Mouse (Mus musculus) v-Abl transformed pro-B cells (cell line): Measurements from ENCODE around the gene Ppp1r12c.

Experiments
- in situ Hi-C, 2 experiments: fragments of 400-800 bp; cut with MboI; formaldehyde crosslinking; loops; one replicate each; pipeline ENCODE4 v1.15.1; 2025; ENCODE audit not compliant: unreplicated experiment in 2 of 2

Gene Ppp1r12c

GRCm38 (mm10) chr7:4521231-4522003 lies 19.9 kb upstream of the Ppp1r12c start:
- in situ Hi-C loops, result loop anchor here (10.0 to 25.0 kb wide), 3 partner anchors 487 to 907 kb away; partner anchors contain the start of genes Mboat7 (in 1 of the 2), Ndufa3 (in 1 of the 2), Oscar (in 1 of the 2) and Tmc4 (in 1 of the 2)

GRCm38 (mm10) chr7:4518487-4518886 lies 17.0 kb upstream of the Ppp1r12c start:
- in situ Hi-C loops, result loop anchor here in 1 of 2 experiments (25.0 kb wide), 1 partner anchor 831 kb away; the partner anchor contains the start of genes Mboat7, Tmc4 and Tsen34

- in situ Hi-C loops, result loop anchor here in 1 of 2 experiments (25.0 kb wide), 1 partner anchor 829 kb away; the partner anchor contains the start of genes Mboat7, Tmc4 and Tsen34
Observed at GRCm38 (mm10) chr7:4516332-4517050, 15.0 kb upstream of the Ppp1r12c start, which contains the start of gene Tnnt1. TSS of gene Tnnt1 (minus strand) at chr7:4516382.

- in situ Hi-C loops, result loop anchor here in 1 of 2 experiments (25.0 kb wide), 1 partner anchor 829 kb away; the partner anchor contains the start of genes Mboat7, Tmc4 and Tsen34
Observed at GRCm38 (mm10) chr7:4515853-4516252, 14.4 kb upstream of the Ppp1r12c start.

- in situ Hi-C loops, result loop anchor here (5.0 to 25.0 kb wide), 3 partner anchors 77 to 902 kb away; partner anchors contain the start of genes Mboat7 (in 1 of the 2), Tmc4 (in 1 of the 2) and Tsen34 (in 1 of the 2)
Observed at GRCm38 (mm10) chr7:4513829-4514712, 12.6 kb upstream of the Ppp1r12c start.

- in situ Hi-C loops, result loop anchor here (5.0 to 25.0 kb wide), 3 partner anchors 76 to 901 kb away; partner anchors contain the start of genes Mboat7 (in 1 of the 2), Tmc4 (in 1 of the 2) and Tsen34 (in 1 of the 2)
Observed at GRCm38 (mm10) chr7:4513236-4513635, 11.8 kb upstream of the Ppp1r12c start.

- in situ Hi-C loops, result loop anchor here (5.0 to 25.0 kb wide), 3 partner anchors 74 to 899 kb away; partner anchors contain the start of genes Mboat7 (in 1 of the 2), Tmc4 (in 1 of the 2) and Tsen34 (in 1 of the 2)
Observed at GRCm38 (mm10) chr7:4511489-4512224, 10.2 kb upstream of the Ppp1r12c start.

- in situ Hi-C loops, result loop anchor here (5.0 to 25.0 kb wide), 4 partner anchors 73 to 898 kb away; partner anchors contain the start of genes Mboat7 (in 1 of the 2), Rps9 (in 1 of the 2), Tmc4 (in 1 of the 2) and Tsen34 (in 1 of the 2)
Observed at GRCm38 (mm10) chr7:4509863-4510608, 8.6 kb upstream of the Ppp1r12c start.

GRCm38 (mm10) chr7:4508739-4509116 lies 7.2 kb upstream of the Ppp1r12c start:
- in situ Hi-C loops, result loop anchor here (10.0 to 25.0 kb wide), 2 partner anchors 804 to 821 kb away; partner anchors contain the start of genes Mboat7 (in 1 of the 2), Rps9 (in 1 of the 2), Tmc4 (in 1 of the 2) and Tsen34 (in 1 of the 2)

GRCm38 (mm10) chr7:4508062-4508738 lies 6.7 kb upstream of the Ppp1r12c start:
- in situ Hi-C loops, result loop anchor here (10.0 to 25.0 kb wide), 2 partner anchors 803 to 821 kb away; partner anchors contain the start of genes Mboat7 (in 1 of the 2), Rps9 (in 1 of the 2), Tmc4 (in 1 of the 2) and Tsen34 (in 1 of the 2)

- in situ Hi-C loops, result loop anchor here (10.0 to 25.0 kb wide), 2 partner anchors 802 to 820 kb away; partner anchors contain the start of genes Mboat7 (in 1 of the 2), Rps9 (in 1 of the 2), Tmc4 (in 1 of the 2) and Tsen34 (in 1 of the 2)
Observed at GRCm38 (mm10) chr7:4507220-4507619, 5.7 kb upstream of the Ppp1r12c start.

- in situ Hi-C loops, result loop anchor here (10.0 to 25.0 kb wide), 2 partner anchors 800 to 818 kb away; partner anchors contain the start of genes Mboat7 (in 1 of the 2), Rps9 (in 1 of the 2), Tmc4 (in 1 of the 2) and Tsen34 (in 1 of the 2)
Observed at GRCm38 (mm10) chr7:4504646-4505435, 3.4 kb upstream of the Ppp1r12c start.

GRCm38 (mm10) chr7:4503858-4504257 lies 2.4 kb upstream of the Ppp1r12c start:
- in situ Hi-C loops, result loop anchor here (10.0 to 25.0 kb wide), 2 partner anchors 799 to 817 kb away; partner anchors contain the start of genes Mboat7 (in 1 of the 2), Rps9 (in 1 of the 2), Tmc4 (in 1 of the 2) and Tsen34 (in 1 of the 2)

GRCm38 (mm10) chr7:4503100-4503499 lies 1.6 kb upstream of the Ppp1r12c start:
- in situ Hi-C loops, result loop anchor here (10.0 to 25.0 kb wide), 2 partner anchors 798 to 816 kb away; partner anchors contain the start of genes Mboat7 (in 1 of the 2), Rps9 (in 1 of the 2), Tmc4 (in 1 of the 2) and Tsen34 (in 1 of the 2)

- in situ Hi-C loops, result loop anchor here (10.0 to 25.0 kb wide), 2 partner anchors 798 to 815 kb away; partner anchors contain the start of genes Mboat7 (in 1 of the 2), Rps9 (in 1 of the 2), Tmc4 (in 1 of the 2) and Tsen34 (in 1 of the 2)
Observed at GRCm38 (mm10) chr7:4502421-4503090, 1.1 kb upstream of the Ppp1r12c start.
